Mouse (Mus musculus): ENCODE results near the gene Olfr522. TPM values are rescaled to one million over a fixed set of nuclear protein-coding genes. Genes with fewer than 3 reads are reported as not detected.

Olfr522 gene
- total RNA-seq, 2 experiments from 2014 or later = not detected

- intact Hi-C loops (cut with DNase I) = no loop called here
- no peak for DNase-seq
Observed at GRCm38 (mm10) chr7:140120484-140120883, 44.1 kb downstream of the Olfr522 start.

DNA sequence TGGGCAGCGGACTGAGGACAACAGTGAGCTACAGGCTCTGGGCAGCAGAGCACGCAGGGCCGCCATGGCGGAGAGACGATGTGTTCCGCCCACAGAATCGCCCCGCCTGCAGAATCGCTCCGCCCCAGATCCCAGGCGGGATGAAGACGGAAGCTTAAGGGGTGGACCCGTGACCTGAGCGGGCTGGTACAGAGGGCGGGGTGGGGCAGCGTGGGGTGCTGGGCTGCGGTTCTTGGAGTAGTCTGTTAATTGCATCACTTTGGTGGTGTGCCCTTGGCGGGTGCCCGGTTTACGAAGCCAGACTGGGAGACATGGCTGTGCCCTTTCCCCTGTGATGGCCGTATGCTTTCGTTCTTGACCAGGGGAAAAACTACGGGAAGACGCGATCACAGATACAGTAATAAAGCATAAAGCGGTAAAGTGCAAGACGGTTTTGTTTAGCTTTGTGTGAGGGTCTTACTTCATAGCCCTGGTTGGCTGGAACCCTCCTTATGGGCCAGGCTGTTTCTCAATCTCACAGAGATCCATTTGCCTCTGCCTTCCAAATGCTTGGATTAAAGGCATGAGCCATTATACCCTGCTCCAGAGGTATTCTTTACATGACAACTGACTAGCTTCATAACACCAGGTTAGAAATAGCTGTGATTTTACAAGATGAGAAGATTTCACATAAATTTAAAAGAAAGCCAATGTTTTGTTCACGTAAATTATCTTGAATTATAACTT, 48.1 kb downstream of the Olfr522 start, which contains the start of gene Echs1:
Gene Echs1 (minus strand): TSS at position 148 of the 726 bp plus-strand sequence.
- DNase-seq = peak; percentile 85 to 89
- intact Hi-C loops (cut with DNase I) = no loop called here

DNA sequence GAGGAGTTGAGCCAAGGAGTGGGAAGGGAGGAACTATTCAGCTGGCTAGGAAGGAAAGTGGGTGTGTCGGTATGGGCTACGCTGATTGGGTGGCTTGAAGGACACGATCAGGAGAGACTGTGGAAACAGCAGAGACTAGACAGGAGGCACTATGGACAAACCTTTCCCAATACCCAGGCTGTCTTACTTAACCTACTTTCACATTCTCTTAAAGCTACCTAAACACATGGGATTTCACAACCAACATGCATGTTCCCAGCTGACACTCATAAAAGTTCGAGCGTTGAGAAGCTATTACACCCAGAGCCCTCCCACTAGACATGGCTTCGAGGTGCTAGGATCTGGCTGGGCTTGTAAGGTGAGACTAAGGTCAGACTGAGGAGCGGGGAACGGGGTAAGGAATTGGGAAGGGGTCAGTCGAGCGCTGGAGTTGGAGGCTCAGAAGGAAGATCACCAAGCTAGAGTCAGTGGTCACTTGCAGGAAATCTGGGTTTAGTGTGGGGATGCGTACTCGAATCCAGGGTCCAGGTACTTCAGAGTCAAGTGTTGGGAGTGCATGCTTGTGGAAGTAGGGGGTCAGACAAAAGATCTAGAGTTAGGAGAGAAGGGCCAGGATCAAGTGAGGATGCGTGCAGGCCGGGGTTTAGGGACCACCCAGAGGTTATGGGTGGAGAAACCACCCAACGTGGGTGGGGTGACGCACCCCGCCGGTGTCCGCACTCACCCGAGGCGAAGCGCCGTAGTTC, 48.8 kb downstream of the Olfr522 start, which contains the start of gene Paox:
Gene Paox (plus strand): TSS at position 217 of the 746 bp plus-strand sequence.
- intact Hi-C loops (cut with DNase I) = no loop called here
- peak in 1 of 2 experiments; percentile 34 for DNase-seq

DNA sequence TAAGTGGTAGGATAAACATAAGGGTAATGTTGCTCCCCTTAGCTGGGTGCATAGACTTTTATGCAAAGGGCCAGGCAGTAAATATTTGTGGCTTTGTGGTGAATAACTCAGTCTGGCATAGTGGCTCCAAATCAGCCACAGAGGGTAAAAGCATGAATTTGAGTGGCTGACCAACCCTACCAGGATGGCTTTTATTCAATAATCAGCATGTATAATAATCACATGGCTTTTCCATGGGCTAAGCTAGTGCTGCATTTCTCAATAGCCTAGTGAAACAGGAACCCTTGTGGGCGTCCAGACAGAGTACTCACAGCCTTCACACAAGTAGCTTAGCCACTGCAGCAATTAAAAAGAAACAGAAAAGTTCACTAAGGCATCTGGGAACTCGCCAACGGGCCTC, 52.6 kb downstream of the Olfr522 start:
- intact Hi-C loops (cut with DNase I) = no loop called here
- no peak for DNase-seq

Other genes starting within 250 kb of the Olfr522 start
- not detected for gene Utf1, start 221.0 kb downstream of the Olfr522 start, total RNA-seq (2021)
- gene 6430531B16Rik, start 186.0 kb downstream of the Olfr522 start, total RNA-seq (2021) = not detected
- gene Adam8, start 172.2 kb downstream of the Olfr522 start, total RNA-seq (2021) = under 1 TPM; 0.74 to 0.89 TPM
- gene Zfp511, start 128.4 kb downstream of the Olfr522 start, total RNA-seq (2021) = 1 to 10 TPM; 7.7 to 8.2 TPM
- 10 to 100 TPM; 16.8 to 19.2 TPM for gene Tubgcp2, start 128.1 kb downstream of the Olfr522 start, total RNA-seq (2021)
- not detected for gene Msx3, start 115.7 kb downstream of the Olfr522 start, total RNA-seq (2021)
- under 1 TPM in 1 of 2 experiments, not detected in 1; 0.33 TPM for gene Caly, start 82.2 kb downstream of the Olfr522 start, total RNA-seq (2021)
- not detected for gene Prap1, start 71.4 kb downstream of the Olfr522 start, total RNA-seq (2021)
- 10 to 100 TPM; 38.9 to 42.5 TPM for gene Fuom, start 62.3 kb downstream of the Olfr522 start, total RNA-seq (2021)
- 1 to 10 TPM; 3.1 to 3.7 TPM for gene Paox, start 49.0 kb downstream of the Olfr522 start, total RNA-seq (2021)
- 100 to 1,000 TPM; 105 to 146 TPM for gene Echs1, start 48.3 kb downstream of the Olfr522 start, total RNA-seq (2021)
- gene Mtg1, start 27.2 kb downstream of the Olfr522 start, total RNA-seq (2021) = 10 to 100 TPM; 24.4 to 25.2 TPM
- under 1 TPM in 1 of 2 experiments, not detected in 1; 0.27 TPM for gene Sprn, start 9.9 kb downstream of the Olfr522 start, total RNA-seq (2021)
- not detected for gene Olfr523, start 8.5 kb upstream of the Olfr522 start, total RNA-seq (2021)
- not detected for gene Olfr524, start 41.2 kb upstream of the Olfr522 start, total RNA-seq (2021)
- gene Cd163l1, start 53.5 kb upstream of the Olfr522 start, total RNA-seq (2021) = not detected
- gene 5830411N06Rik, start 82.5 kb upstream of the Olfr522 start, total RNA-seq (2021) = not detected
- not detected for gene Olfr525, start 156.1 kb upstream of the Olfr522 start, total RNA-seq (2021)
- not detected for gene Olfr527, start 169.3 kb upstream of the Olfr522 start, total RNA-seq (2021)
- not detected for gene Olfr60, start 196.9 kb upstream of the Olfr522 start, total RNA-seq (2021)
- gene Olfr530, start 211.6 kb upstream of the Olfr522 start, total RNA-seq (2021) = not detected
- not detected for gene Olfr531, start 238.2 kb upstream of the Olfr522 start, total RNA-seq (2021)